Mouse (Mus musculus): Measurements from ENCODE around the gene Fhad1.
"Not testable (repeated sequence)": the region's sequence is repeated elsewhere in the genome, so short reads cannot be mapped to it uniquely, and the experiment has no call there.

Fhad1 gene

GRCm38 (mm10) chr4:142044452-142044851 is 29.6 kb upstream of the Fhad1 start:
- in situ Hi-C loops (cut with MboI, MseI), result no loop called here

GRCm38 (mm10) chr4:142039662-142040353 is 24.9 kb upstream of the Fhad1 start:
- in situ Hi-C loops (cut with MboI, MseI), result no loop called here

- in situ Hi-C loops (cut with MboI, MseI), result no loop called here
Measured at GRCm38 (mm10) chr4:142037897-142038296, 23.0 kb upstream of the Fhad1 start.

GRCm38 (mm10) chr4:142028533-142028932 is 13.7 kb upstream of the Fhad1 start:
- in situ Hi-C loops (cut with MboI, MseI), result no loop called here

GRCm38 (mm10) chr4:142026965-142027364 is 12.1 kb upstream of the Fhad1 start:
- in situ Hi-C loops (cut with MboI, MseI), result no loop called here

GRCm38 (mm10) chr4:142024536-142024935 is 9.7 kb upstream of the Fhad1 start:
- in situ Hi-C loops (cut with MboI, MseI), result no loop called here

GRCm38 (mm10) chr4:142023166-142023565 is 8.3 kb upstream of the Fhad1 start:
- in situ Hi-C loops (cut with MboI, MseI), result no loop called here

GRCm38 (mm10) chr4:142017686-142018085 is 2.8 kb upstream of the Fhad1 start:
- in situ Hi-C loops (cut with MboI, MseI), result no loop called here

- in situ Hi-C loops (cut with MboI, MseI), result no loop called here
Measured at GRCm38 (mm10) chr4:142011236-142011635, 3.6 kb downstream of the Fhad1 start.

GRCm38 (mm10) chr4:142010441-142010840 is 4.4 kb downstream of the Fhad1 start:
- in situ Hi-C loops (cut with MboI, MseI), result no loop called here

- in situ Hi-C loops (cut with MboI, MseI), result no loop called here
Measured at GRCm38 (mm10) chr4:142008206-142008605, 6.7 kb downstream of the Fhad1 start.

- in situ Hi-C loops (cut with MboI, MseI), result no loop called here
Measured at GRCm38 (mm10) chr4:142000581-142000980, 14.3 kb downstream of the Fhad1 start.

- in situ Hi-C loops (cut with MboI, MseI), result no loop called here
Measured at GRCm38 (mm10) chr4:141999494-142000074, 15.3 kb downstream of the Fhad1 start.

- in situ Hi-C loops (cut with MboI, MseI), result no loop called here
Measured at GRCm38 (mm10) chr4:141998282-141998821, 16.5 kb downstream of the Fhad1 start.

- in situ Hi-C loops (cut with MboI, MseI), result no loop called here
Measured at GRCm38 (mm10) chr4:141996880-141997279, 18.0 kb downstream of the Fhad1 start.

GRCm38 (mm10) chr4:141996086-141996485 is 18.8 kb downstream of the Fhad1 start:
- in situ Hi-C loops (cut with MboI, MseI), result no loop called here

GRCm38 (mm10) chr4:141994062-141994471 is 20.8 kb downstream of the Fhad1 start:
- in situ Hi-C loops (cut with MboI, MseI), result not testable (repeated sequence)

GRCm38 (mm10) chr4:141993347-141994061 is 21.4 kb downstream of the Fhad1 start:
- in situ Hi-C loops (cut with MboI, MseI), result no loop called here

GRCm38 (mm10) chr4:141992530-141993204 is 22.2 kb downstream of the Fhad1 start:
- in situ Hi-C loops (cut with MboI, MseI), result no loop called here

GRCm38 (mm10) chr4:141988178-141988577 is 26.7 kb downstream of the Fhad1 start:
- in situ Hi-C loops (cut with MboI, MseI), result no loop called here

GRCm38 (mm10) chr4:141983689-141984088 is 31.2 kb downstream of the Fhad1 start:
- in situ Hi-C loops (cut with MboI, MseI), result loop anchor here (5.0 kb wide), 1 partner anchor 99 kb away; the partner anchor contains the start of gene Tmem51

GRCm38 (mm10) chr4:141981475-141981874 is 33.4 kb downstream of the Fhad1 start:
- in situ Hi-C loops (cut with MboI, MseI), result loop anchor here (5.0 kb wide), 1 partner anchor 101 kb away; the partner anchor contains the start of gene Tmem51

All from T-helper 1 cell (primary cell).